Mouse (Mus musculus) heart, embryonic 12.5 days (tissue): ENCODE measurements around the gene Gm4763. TPM values are rescaled to one million over a fixed set of nuclear protein-coding genes. Genes with fewer than 3 reads are reported as not detected.
"Not testable (repeated sequence)": the region's sequence is repeated elsewhere in the genome, so short reads cannot be mapped to it uniquely, and the experiment has no call there.

Experiments used
- ATAC-seq: fragments of 200-750 bp; cut with Nextera tagmentation; 2 replicates; pipeline ENCODE4 v1.8.0; 2017; ENCODE audit warnings: moderate TSS enrichment, moderate library complexity; ENCODE audit not compliant: insufficient number of reproducible peaks, low FRiP score
- H3K27ac ChIP-seq: fragments of 300-500 bp; sonication (generic); 2 replicates; pipeline ENCODE4 v1.5.1; 2016; ENCODE audit warnings: mild to moderate bottlenecking, moderate library complexity; ENCODE audit not compliant: poor library complexity, severe bottlenecking
- H3K27me3 ChIP-seq: fragments of 300-500 bp; sonication (generic); replicated peaks from 2 replicates; pipeline ENCODE4 v1.6.1; 2016; ENCODE audit warnings: mild to moderate bottlenecking, moderate library complexity
- H3K36me3 ChIP-seq: fragments of 300-500 bp; sonication (generic); 2 replicates; pipeline ENCODE4 v1.6.1; 2016; ENCODE audit warnings: mild to moderate bottlenecking, moderate library complexity
- H3K4me1 ChIP-seq: fragments of 300-500 bp; sonication (generic); replicated peaks from 2 replicates; pipeline ENCODE4 v1.6.1; 2016; ENCODE audit warnings: mild to moderate bottlenecking
- H3K4me2 ChIP-seq: fragments of 300-500 bp; sonication (generic); 2 replicates; pipeline ENCODE4 v1.6.1; 2016; ENCODE audit warnings: mild to moderate bottlenecking, moderate library complexity
- H3K4me3 ChIP-seq: fragments of 300-500 bp; sonication (generic); 2 replicates; pipeline ENCODE4 v1.5.1; 2016; ENCODE audit warnings: mild to moderate bottlenecking
- H3K9ac ChIP-seq: fragments of 300-500 bp; sonication (generic); 2 replicates; pipeline ENCODE4 v1.6.1; 2016; ENCODE audit warnings: mild to moderate bottlenecking, moderate library complexity
- H3K9me3 ChIP-seq: fragments of 300-500 bp; sonication (generic); replicated peaks from 2 replicates; pipeline ENCODE4 v1.6.1; 2016; ENCODE audit warnings: mild to moderate bottlenecking, moderate library complexity
- WGBS: fragments of 180-500 bp; shearing (Covaris S2); methylation state at CpG from one replicate; pipeline ENCODE4 v1.1.7; 2016; 5-methylcytosine and 5-hydroxymethylcytosine counted together
- polyA plus RNA-seq: library from polyadenylated mRNA; unstranded; fragments of >200 nt; fragmentation: Nextera tagmentation; extraction: Ambion mirVana; gene quantifications from 2 replicates; pipeline ENCODE4 v1.2.1, GENCODE M21; 2016

Gene Gm4763
- not detected in 2 replicates for polyA plus RNA-seq

DNA sequence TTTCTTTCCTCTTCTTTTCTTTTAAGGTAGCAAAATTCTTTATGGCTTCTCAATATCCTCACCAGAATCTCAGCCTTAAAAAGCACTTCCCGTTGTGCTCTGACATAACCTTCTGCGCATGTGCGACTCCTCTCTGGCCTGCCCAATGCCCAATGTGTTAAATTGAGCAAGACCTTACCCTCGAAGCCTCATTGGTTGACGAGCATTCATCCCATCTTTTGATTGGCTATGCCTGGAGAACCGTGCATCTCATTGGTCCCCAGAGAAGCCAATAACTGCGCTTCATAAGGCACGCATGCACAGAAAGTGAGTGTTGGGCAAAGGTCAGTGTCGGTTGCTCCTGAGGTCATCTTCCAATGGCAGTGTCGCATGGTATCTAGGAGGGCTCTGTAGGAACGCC is at the start of gene Gm4763:
TSS of gene Gm4763 (minus strand) at position 101 of the 400 bp plus-strand sequence.
- not testable (repeated sequence) for H3K36me3 ChIP-seq, H3K27me3 ChIP-seq, H3K27ac ChIP-seq, H3K4me3 ChIP-seq, ATAC-seq, H3K4me1 ChIP-seq, H3K4me2 ChIP-seq, H3K9ac ChIP-seq, H3K9me3 ChIP-seq
- WGBS, result 82% methylated on average over 11 of the region's 11 CpGs

DNA sequence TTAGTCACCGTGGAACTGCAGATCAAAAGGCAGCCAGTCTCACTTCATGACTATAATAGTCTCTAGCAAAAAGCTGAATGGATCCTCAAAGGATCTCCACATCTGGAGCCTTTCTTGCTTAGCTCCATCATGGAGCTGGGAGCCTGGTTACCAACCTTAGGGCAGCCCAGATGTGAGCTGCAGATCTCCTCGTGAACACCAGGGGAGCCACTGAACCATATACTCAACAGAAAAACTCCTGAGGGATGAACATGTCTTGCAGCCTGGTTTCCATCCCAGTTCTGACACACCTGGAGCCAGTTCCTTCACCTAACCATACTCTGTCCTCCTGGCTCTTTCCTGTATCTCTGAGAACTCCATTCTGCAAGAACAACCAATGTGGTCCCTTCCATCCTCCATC is 49.4 kb upstream of the Gm4763 start:
- H3K4me1 ChIP-seq, result no peaks in the 10 kb centered on the region

DNA sequence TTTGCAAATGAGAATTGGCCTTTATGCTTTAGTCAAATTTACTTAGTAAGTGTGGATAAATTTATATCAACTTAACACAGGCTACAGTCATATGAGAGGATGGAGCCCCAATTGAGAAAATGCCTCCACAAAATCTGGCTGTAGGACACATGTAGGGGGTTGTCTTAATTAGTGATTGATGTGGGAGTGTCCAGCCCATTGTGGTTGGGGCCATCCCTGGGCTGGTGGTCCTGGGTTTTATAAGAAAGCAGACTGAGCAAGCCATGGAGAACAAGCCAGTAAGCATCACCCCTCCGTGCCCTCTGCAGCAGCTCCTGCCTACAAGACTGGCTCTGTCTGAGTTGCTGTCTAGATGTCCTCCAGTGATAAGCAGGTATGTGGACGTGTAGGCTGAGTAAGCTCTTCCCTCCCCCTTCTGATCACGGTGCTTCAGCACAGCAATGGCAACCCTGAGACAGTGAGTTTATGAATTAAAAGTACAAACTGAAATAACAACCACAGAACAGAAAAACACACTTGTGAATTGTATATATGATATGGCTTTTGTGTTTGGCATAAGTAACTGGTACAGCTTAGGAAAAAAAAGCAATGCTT is 47.3 kb upstream of the Gm4763 start:
- no peak overlapping the region for H3K4me2 ChIP-seq
- H3K36me3 ChIP-seq, result no peaks in the 10 kb centered on the region
- 36% methylated on average over 3 of the region's 3 CpGs for WGBS
- ATAC-seq, result no peak
- peaks cover 4% of the 10 kb centered on the region; the same call in 1 of the 2 replicates for H3K9me3 ChIP-seq
- H3K4me3 ChIP-seq, result no peak overlapping the region
- no peak overlapping the region for H3K27ac ChIP-seq
- no peaks in the 10 kb centered on the region for H3K27me3 ChIP-seq
- H3K9ac ChIP-seq, result no peak overlapping the region
- H3K4me1 ChIP-seq, result no peaks in the 10 kb centered on the region

More for the DNA sequence above, 49.4 kb upstream of the Gm4763 start:
- Histone ChIP-seq H3K9me3 (no peaks in the 10 kb centered on the region), H3K4me2 (no peak overlapping the region), H3K9ac (no peak overlapping the region), H3K27ac (no peak overlapping the region), H3K27me3 (no peaks in the 10 kb centered on the region), H3K4me3 (no peak overlapping the region), H3K36me3 (no peaks in the 10 kb centered on the region)
- WGBS, result 69% methylated on average over 2 of the region's 2 CpGs
- ATAC-seq, result no peak

DNA sequence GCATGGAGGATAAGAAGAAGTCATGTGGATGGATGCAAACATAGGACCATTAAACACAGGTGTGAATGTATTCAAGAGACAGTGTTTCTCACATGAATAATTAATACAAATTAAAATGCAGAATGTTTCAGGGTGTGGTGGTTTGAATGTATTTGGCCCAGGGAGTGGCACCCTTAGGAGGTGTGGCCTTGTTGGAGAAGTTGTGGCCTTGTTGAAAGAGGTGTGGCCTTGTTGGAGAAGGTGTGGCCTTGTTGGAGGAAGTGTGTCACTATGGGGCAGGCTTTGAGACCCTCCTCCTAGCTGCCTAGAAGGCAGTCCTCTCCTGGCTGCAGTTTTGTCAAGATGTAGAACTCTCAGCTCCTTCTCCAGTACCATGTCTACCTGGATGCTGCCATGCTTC is 44.7 kb upstream of the Gm4763 start:
- no peaks in the 10 kb centered on the region for H3K27me3 ChIP-seq
- no peaks in the 10 kb centered on the region for H3K36me3 ChIP-seq
- H3K27ac ChIP-seq, result no peak overlapping the region
- no peak overlapping the region for H3K9ac ChIP-seq
- H3K4me3 ChIP-seq, result no peak overlapping the region
- no peaks in the 10 kb centered on the region for H3K4me1 ChIP-seq
- ATAC-seq, result no peak
- peaks cover 4% of the 10 kb centered on the region; the same call in 1 of the 2 replicates for H3K9me3 ChIP-seq
- no peak overlapping the region for H3K4me2 ChIP-seq

DNA sequence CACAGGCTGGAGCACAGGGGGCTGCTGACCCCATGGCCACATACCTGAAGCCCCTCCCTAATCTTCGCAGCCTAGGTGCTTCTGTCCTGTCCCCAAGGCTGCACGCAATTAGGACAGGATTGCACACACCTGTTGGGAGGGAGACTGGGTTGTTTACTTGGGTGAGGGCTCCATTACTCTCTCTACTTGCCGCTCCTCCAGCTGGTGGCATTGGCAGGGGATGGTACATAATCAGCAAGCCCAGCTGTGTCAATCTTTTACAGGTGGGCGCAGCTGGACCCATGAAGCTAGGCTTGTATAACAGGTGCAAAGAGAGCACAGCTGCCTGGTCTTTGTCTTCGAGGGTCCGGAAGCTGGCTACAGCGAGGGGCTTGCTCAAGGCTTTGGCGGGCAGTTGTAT is 35.9 kb upstream of the Gm4763 start:
- H3K36me3 ChIP-seq, result no peaks in the 10 kb centered on the region
- no peak overlapping the region for H3K4me3 ChIP-seq
- WGBS, result 82% methylated on average over 8 of the region's 8 CpGs
- no peaks in the 10 kb centered on the region for H3K9me3 ChIP-seq
- no peak overlapping the region for H3K9ac ChIP-seq
- no peak overlapping the region for H3K4me2 ChIP-seq
- no peaks in the 10 kb centered on the region for H3K4me1 ChIP-seq
- H3K27ac ChIP-seq, result no peak overlapping the region
- no peak for ATAC-seq
- 0 out of 2 replicates have a peak, but pooled peaks cover 5% of the 10 kb centered on the region for H3K27me3 ChIP-seq

DNA sequence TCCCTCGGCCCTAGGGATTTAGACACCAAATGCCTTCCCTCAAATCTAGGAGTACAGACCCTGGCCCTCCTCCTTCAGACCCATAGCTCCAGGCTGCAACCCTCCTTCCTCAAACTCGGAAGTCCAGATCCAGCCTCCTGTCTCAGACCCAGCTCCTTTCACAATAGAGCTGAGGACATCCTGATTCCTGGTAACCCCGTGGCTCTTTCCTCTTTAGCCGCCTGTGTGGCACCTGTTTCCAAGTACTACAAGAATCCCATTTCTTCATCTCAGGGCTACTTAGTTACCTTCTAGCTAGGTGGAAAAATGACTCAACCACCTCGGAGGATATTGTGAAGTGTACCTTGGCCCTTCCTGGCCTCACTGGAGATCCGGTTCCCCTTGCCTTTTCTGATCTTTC is 34.5 kb upstream of the Gm4763 start:
- ATAC-seq, result no peak
- Histone ChIP-seq H3K4me2 (no peak overlapping the region), H3K9ac (no peak overlapping the region), H3K36me3 (no peaks in the 10 kb centered on the region), H3K27ac (no peak overlapping the region), H3K4me3 (no peak overlapping the region), H3K4me1 (no peaks in the 10 kb centered on the region), H3K9me3 (no peaks in the 10 kb centered on the region), H3K27me3 (0 out of 2 replicates have a peak, but pooled peaks cover 5% of the 10 kb centered on the region)
- WGBS, result 67% methylated on average over 6 of the region's 6 CpGs

DNA sequence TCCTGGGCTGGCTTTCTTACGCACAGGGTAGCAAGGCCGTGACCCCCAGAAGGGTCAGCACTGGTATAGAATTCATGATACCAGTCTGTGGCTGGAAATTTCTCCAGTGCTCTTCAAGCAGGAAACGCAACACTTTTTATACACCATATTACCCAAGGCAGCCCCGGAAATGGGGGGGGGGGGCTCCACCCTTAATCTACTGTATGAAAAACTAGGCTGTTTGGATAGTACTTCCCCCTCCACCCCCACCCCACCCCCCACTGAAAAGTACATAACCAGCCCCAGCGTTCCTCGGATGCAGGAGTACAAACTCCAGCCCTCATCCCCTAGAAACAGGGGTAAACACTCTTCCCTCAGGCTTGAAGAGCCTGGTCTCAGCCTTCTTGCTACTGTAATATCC is 33.5 kb upstream of the Gm4763 start, which contains the start of gene Cd177:
TSS of gene Cd177 (minus strand) at position 101 of the 400 bp plus-strand sequence.
- no peaks in the 10 kb centered on the region for H3K36me3 ChIP-seq
- ATAC-seq, result no peak
- 68% methylated on average over 6 of the region's 6 CpGs for WGBS

DNA sequence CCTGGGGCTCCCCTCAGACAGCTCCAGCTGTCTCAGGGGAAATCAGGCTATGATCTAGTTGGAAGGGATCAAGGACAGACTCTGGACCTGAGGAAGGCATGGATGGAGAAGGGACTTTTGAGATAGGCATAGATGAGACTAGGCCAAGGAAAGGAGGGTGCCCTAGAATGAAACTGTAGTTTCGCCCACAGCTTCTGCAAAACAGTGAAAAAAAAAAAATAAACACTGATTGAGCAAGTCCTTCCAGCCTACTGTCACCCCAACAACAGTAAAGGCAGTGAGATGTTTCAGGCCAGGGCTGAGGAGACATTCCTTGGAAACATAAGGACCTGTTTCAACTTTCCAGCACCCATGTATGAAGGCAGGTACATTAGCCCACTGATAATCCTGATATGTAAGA is 31.8 kb upstream of the Gm4763 start:
- Histone ChIP-seq H3K4me1 (no peaks in the 10 kb centered on the region), H3K36me3 (no peaks in the 10 kb centered on the region), H3K4me2 (no peak overlapping the region), H3K9me3 (no peaks in the 10 kb centered on the region), H3K27me3 (0 out of 2 replicates have a peak, but pooled peaks cover 5% of the 10 kb centered on the region), H3K27ac (no peak overlapping the region), H3K9ac (no peak overlapping the region), H3K4me3 (no peak overlapping the region)
- 67% methylated on average over 1 of the region's 1 CpGs for WGBS
- no peak for ATAC-seq

More for the DNA sequence above, 33.5 kb upstream of the Gm4763 start, which contains the start of gene Cd177:
- H3K27me3 ChIP-seq, result 0 out of 2 replicates have a peak, but pooled peaks cover 5% of the 10 kb centered on the region
- no peak within 1 kb of the TSS for H3K4me3 ChIP-seq
- no peak within 1 kb of the TSS for H3K27ac ChIP-seq
- no peak within 1 kb of the TSS for H3K4me2 ChIP-seq
- H3K9me3 ChIP-seq, result no peaks in the 10 kb centered on the region
- no peak within 1 kb of the TSS for H3K9ac ChIP-seq
- H3K4me1 ChIP-seq, result no peaks in the 10 kb centered on the region

DNA sequence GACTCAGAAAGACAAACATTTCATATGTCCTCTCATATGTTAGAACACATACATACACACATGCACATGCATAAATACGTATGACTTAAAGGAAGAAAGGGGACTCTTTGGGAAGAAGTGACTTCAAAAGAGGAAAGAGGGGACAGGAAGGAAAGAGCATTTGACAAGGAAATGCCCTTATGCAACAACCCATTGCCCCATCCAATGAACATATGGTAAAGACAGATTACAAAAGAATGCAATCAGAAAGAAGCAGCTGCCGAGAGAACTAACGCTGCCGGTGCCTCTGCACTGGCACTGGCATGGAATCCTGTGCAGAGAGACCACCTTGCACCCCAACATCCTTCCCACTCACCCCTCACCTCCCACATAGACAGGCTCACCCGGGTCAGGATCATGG is 26.8 kb upstream of the Gm4763 start:
- Histone ChIP-seq H3K4me2 (no peak overlapping the region), H3K9me3 (no peaks in the 10 kb centered on the region), H3K27me3 (no peaks in the 10 kb centered on the region), H3K4me1 (peaks cover 9% of the 10 kb centered on the region; the same call in 1 of the 2 replicates), H3K4me3 (no peak overlapping the region), H3K27ac (no peak overlapping the region), H3K36me3 (no peaks in the 10 kb centered on the region), H3K9ac (no peak overlapping the region)
- 61% methylated on average over 5 of the region's 5 CpGs for WGBS
- ATAC-seq, result no peak

DNA sequence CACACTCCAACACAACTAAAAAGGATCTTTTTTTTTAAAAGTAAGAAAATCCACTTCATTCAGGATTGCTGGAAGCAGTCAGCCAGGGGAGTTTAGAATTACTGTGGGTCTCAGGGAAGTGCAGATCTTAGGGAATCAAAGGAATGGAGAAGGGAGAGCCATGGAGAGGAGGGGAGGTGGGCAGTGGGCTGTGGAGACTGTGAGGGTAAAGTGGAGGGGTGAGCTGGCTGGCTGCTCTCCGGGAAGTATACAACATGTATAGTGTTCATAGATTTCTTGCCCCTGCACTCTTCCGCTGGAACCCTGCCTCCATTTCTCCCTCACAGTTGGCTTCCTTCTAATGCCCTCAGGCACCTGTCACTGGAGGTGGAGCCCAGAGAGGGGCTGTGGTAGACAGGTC is 24.9 kb upstream of the Gm4763 start:
- 83% methylated on average over 2 of the region's 2 CpGs for WGBS
- no peaks in the 10 kb centered on the region for H3K36me3 ChIP-seq
- H3K9ac ChIP-seq, result no peak overlapping the region
- peaks cover 9% of the 10 kb centered on the region; the same call in 1 of the 2 replicates for H3K4me1 ChIP-seq
- H3K4me3 ChIP-seq, result no peak overlapping the region
- no peak for ATAC-seq
- no peak overlapping the region for H3K4me2 ChIP-seq
- no peak overlapping the region for H3K27ac ChIP-seq
- H3K9me3 ChIP-seq, result no peaks in the 10 kb centered on the region
- no peaks in the 10 kb centered on the region for H3K27me3 ChIP-seq

DNA sequence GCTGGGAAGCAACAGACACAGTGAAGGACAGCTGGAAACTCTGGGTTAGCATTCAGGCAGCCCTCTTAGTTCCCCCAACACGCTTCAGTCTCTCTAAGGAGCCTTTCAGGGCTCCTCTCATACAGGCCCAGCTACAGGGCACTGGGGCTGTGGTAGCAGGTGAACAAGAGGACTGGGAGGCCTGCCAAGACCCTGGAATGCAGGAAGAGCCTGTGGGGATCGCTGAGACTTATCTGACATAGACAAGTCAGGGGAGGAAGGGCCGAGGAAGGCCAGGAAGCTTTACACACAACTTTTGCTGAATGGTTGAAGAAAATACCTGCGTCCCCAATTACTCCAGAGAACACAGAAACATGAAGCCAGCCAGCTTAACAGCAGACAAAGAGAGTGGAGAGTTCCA is 24.0 kb upstream of the Gm4763 start:
- peaks cover 9% of the 10 kb centered on the region; the same call in 1 of the 2 replicates for H3K4me1 ChIP-seq
- 30% methylated on average over 4 of the region's 4 CpGs for WGBS
- H3K9ac ChIP-seq, result no peak overlapping the region
- 0 out of 2 replicates have a peak, but pooled peaks have one; percentile 42 for ATAC-seq
- H3K36me3 ChIP-seq, result no peaks in the 10 kb centered on the region
- H3K27ac ChIP-seq, result no peak overlapping the region
- H3K9me3 ChIP-seq, result no peaks in the 10 kb centered on the region
- H3K4me2 ChIP-seq, result no peak overlapping the region
- no peaks in the 10 kb centered on the region for H3K27me3 ChIP-seq
- H3K4me3 ChIP-seq, result no peak overlapping the region
